8 mouse cellular contexts compared by ENCODE assay signal in genomic region chr10:128822135-128822534, GRCm38 (mm10). TPM values are rescaled to one million over a fixed set of nuclear protein-coding genes. Genes with fewer than 3 reads are reported as not detected.
DNase-seq lines count a peak whose midpoint lies in the region; ATAC-seq and TF ChIP-seq lines count a peak whose summit lies in the region.

No protein-coding gene starts in this region.

- H3K9me3 ChIP-seq in kidney, postnatal 0 days (replicated peaks; ENCODE audit: low read length), result no peaks in the 10 kb centered on the region
- H3K9me3 ChIP-seq in hindbrain, postnatal 0 days (ENCODE audit: low read length), result no peaks in the 10 kb centered on the region
- H3K9me3 ChIP-seq in midbrain, embryonic 16.5 days (replicated peaks; ENCODE audit: control insufficient read depth, low read length, poor library complexity, severe bottlenecking), result no peaks in the 10 kb centered on the region

- H3K36me3 ChIP-seq in kidney, postnatal 0 days (ENCODE audit: insufficient read depth, low read length), result peaks cover 13% of the 10 kb centered on the region
- H3K36me3 ChIP-seq in hindbrain, postnatal 0 days (ENCODE audit: insufficient read depth, low read length), result peaks cover 24% of the 10 kb centered on the region
- H3K36me3 ChIP-seq in midbrain, embryonic 16.5 days (ENCODE audit: control insufficient read depth, insufficient read depth, low read length), result peaks cover 10% of the 10 kb centered on the region

- 3% methylated on average over 13 of the region's 13 CpGs for WGBS in kidney, postnatal 0 days
- 5% methylated on average over 13 of the region's 13 CpGs for WGBS in hindbrain, postnatal 0 days
- 3% methylated on average over 13 of the region's 13 CpGs for WGBS in midbrain, embryonic 16.5 days

- TF ChIP-seq CTCF in kidney, postnatal 0 days (IDR thresholded peaks at IDR 0.05; ENCODE audit: low read depth), result no peak
- no peak for TF ChIP-seq CTCF in hindbrain, postnatal 0 days (IDR thresholded peaks at IDR 0.05; ENCODE audit: low read depth)

- H3K4me3 ChIP-seq in kidney, postnatal 0 days (replicated peaks; ENCODE audit: low read depth, low read length), result peak overlapping the region; percentile 94
- peak overlapping the region; percentile 81 for H3K4me3 ChIP-seq in brown adipose tissue, adult 24 weeks (ENCODE audit: insufficient read depth, low read depth, low read length)
- H3K4me3 ChIP-seq in hindbrain, postnatal 0 days (ENCODE audit: low read length), result peak overlapping the region; percentile 76
- peak overlapping the region; percentile 65 for H3K4me3 ChIP-seq in midbrain, embryonic 16.5 days (ENCODE audit: low read depth, low read length)

- ATAC-seq in kidney, postnatal 0 days (replicated peaks; ENCODE audit: low FRiP score, low read depth), result no peak
- no peak; the same call in 1 of the 2 replicates for ATAC-seq in hindbrain, postnatal 0 days
- no peak; the same call in 1 of the 2 replicates for ATAC-seq in midbrain, embryonic 16.5 days

- H3K27me3 ChIP-seq in kidney, postnatal 0 days (ENCODE audit: insufficient read depth, low read length), result no peaks in the 10 kb centered on the region
- no peaks in the 10 kb centered on the region for H3K27me3 ChIP-seq in hindbrain, postnatal 0 days (ENCODE audit: insufficient read depth, low read length)
- H3K27me3 ChIP-seq in midbrain, embryonic 16.5 days (ENCODE audit: control insufficient read depth, insufficient read depth, low read depth, low read length), result no peaks in the 10 kb centered on the region

- H3K4me2 ChIP-seq in kidney, postnatal 0 days (ENCODE audit: low read length), result peak overlapping the region; percentile 87
- peak overlapping the region; percentile 71 for H3K4me2 ChIP-seq in hindbrain, postnatal 0 days (ENCODE audit: low read depth, low read length)
- peak overlapping the region; percentile 87 for H3K4me2 ChIP-seq in midbrain, embryonic 16.5 days (ENCODE audit: low read length)

- DNase-seq in kidney, postnatal 0 days (ENCODE audit: low spot score), result no peak
- DNase-seq in kidney, postnatal 25 days, result no peak
- DNase-seq in hindbrain, postnatal 0 days (ENCODE audit: low spot score), result no peak
- no peak for DNase-seq in layer of hippocampus, adult 9-11 months
- no peak for DNase-seq in frontal cortex, postnatal 10 days (ENCODE audit: low spot score in 2 of 2)
- no peak for DNase-seq in adrenal gland, postnatal 36 days

- H3K4me1 ChIP-seq in kidney, postnatal 0 days (replicated peaks; ENCODE audit: insufficient read depth, low read length), result peaks cover 4% of the 10 kb centered on the region; the same call in 1 of the 2 replicates
- peaks cover 3% of the 10 kb centered on the region; the same call in 1 of the 2 replicates for H3K4me1 ChIP-seq in brown adipose tissue, adult 24 weeks (ENCODE audit: control insufficient read depth, insufficient read depth, insufficient read length, low read length)
- peaks cover 8% of the 10 kb centered on the region for H3K4me1 ChIP-seq in hindbrain, postnatal 0 days (ENCODE audit: insufficient read depth, low read length)
- H3K4me1 ChIP-seq in midbrain, embryonic 16.5 days (ENCODE audit: control insufficient read depth, insufficient read depth, low read length), result peaks cover 19% of the 10 kb centered on the region

- peak overlapping the region; percentile 60; the same call in 1 of the 2 replicates for H3K27ac ChIP-seq in kidney, postnatal 0 days
- H3K27ac ChIP-seq in brown adipose tissue, adult 24 weeks (replicated peaks; ENCODE audit: low read depth, low read length), result peak overlapping the region; percentile 49
- H3K27ac ChIP-seq in hindbrain, postnatal 0 days, result peak overlapping the region; percentile 65; the same call in 1 of the 2 replicates
- H3K27ac ChIP-seq in midbrain, embryonic 16.5 days (ENCODE audit: low read length), result peak overlapping the region; percentile 12; the same call in 1 of the 2 replicates

- H3K9ac ChIP-seq in kidney, postnatal 0 days (ENCODE audit: low read depth, low read length), result peak overlapping the region; percentile 82
- peak overlapping the region; percentile 69 for H3K9ac ChIP-seq in hindbrain, postnatal 0 days (replicated peaks; ENCODE audit: low read length)
- H3K9ac ChIP-seq in midbrain, embryonic 16.5 days (ENCODE audit: low read depth, low read length), result peak overlapping the region; percentile 69

RNA-seq across cellular contexts. Expression of gene Ormdl2, which starts 0.7 kb away (rescaled TPM):
- polyA plus RNA-seq in kidney, postnatal 0 days (2015; fragmentation: Nextera tagmentation; extraction: Ambion mirVana), result 87.2 and 87.5 TPM in 2 replicates
- polyA plus RNA-seq in brown adipose tissue, adult 24 weeks (2012; ENCODE audit: insufficient read depth, insufficient read length, missing spikeins), result 36.4 and 37.7 TPM in 2 replicates
- 12.0 and 23.1 TPM in 2 replicates for total RNA-seq in hindbrain, postnatal 0 days (2014; rRNA removed)
- polyA plus RNA-seq in hindbrain, postnatal 0 days (2015; fragmentation: Nextera tagmentation; extraction: Ambion mirVana), result 23.8 and 24.8 TPM in 2 replicates
- 17.7 and 18.6 TPM in 2 replicates for polyA plus RNA-seq in midbrain, embryonic 16.5 days (2015; fragmentation: Nextera tagmentation; extraction: Ambion mirVana)
- 10 to 100 TPM; 41.8 to 43.8 TPM for total RNA-seq in adrenal gland, postnatal 36 days (2021)

RNA-seq across cellular contexts. Expression of gene Sarnp, which starts 5.0 kb away (rescaled TPM):
- 164 and 175 TPM in 2 replicates for polyA plus RNA-seq in kidney, postnatal 0 days (2015; fragmentation: Nextera tagmentation; extraction: Ambion mirVana)
- 66.7 and 88.6 TPM in 2 replicates for polyA plus RNA-seq in brown adipose tissue, adult 24 weeks (2012; ENCODE audit: insufficient read depth, insufficient read length, missing spikeins)
- total RNA-seq in hindbrain, postnatal 0 days (2014; rRNA removed), result 19.4 and 24.3 TPM in 2 replicates
- polyA plus RNA-seq in hindbrain, postnatal 0 days (2015; fragmentation: Nextera tagmentation; extraction: Ambion mirVana), result 126 and 143 TPM in 2 replicates
- polyA plus RNA-seq in midbrain, embryonic 16.5 days (2015; fragmentation: Nextera tagmentation; extraction: Ambion mirVana), result 143 and 152 TPM in 2 replicates
- total RNA-seq in adrenal gland, postnatal 36 days (2021), result 10 to 100 TPM; 50.4 to 60.8 TPM

RNA-seq across cellular contexts. Expression of gene Tmem198b, which starts 18.0 kb away (rescaled TPM):
- 11.7 and 13.2 TPM in 2 replicates for polyA plus RNA-seq in kidney, postnatal 0 days (2015; fragmentation: Nextera tagmentation; extraction: Ambion mirVana)
- 3.5 and 5.2 TPM in 2 replicates for polyA plus RNA-seq in brown adipose tissue, adult 24 weeks (2012; ENCODE audit: insufficient read depth, insufficient read length, missing spikeins)
- total RNA-seq in hindbrain, postnatal 0 days (2014; rRNA removed), result 26.5 and 27.3 TPM in 2 replicates
- 18.8 and 18.9 TPM in 2 replicates for polyA plus RNA-seq in hindbrain, postnatal 0 days (2015; fragmentation: Nextera tagmentation; extraction: Ambion mirVana)
- polyA plus RNA-seq in midbrain, embryonic 16.5 days (2015; fragmentation: Nextera tagmentation; extraction: Ambion mirVana), result 14.8 and 16.1 TPM in 2 replicates
- total RNA-seq in adrenal gland, postnatal 36 days (2021), result 1 to 10 TPM; 7.6 to 8.9 TPM

RNA-seq across cellular contexts. Expression of gene Dnajc14, which starts 18.3 kb away (rescaled TPM):
- 46.2 and 48.5 TPM in 2 replicates for polyA plus RNA-seq in kidney, postnatal 0 days (2015; fragmentation: Nextera tagmentation; extraction: Ambion mirVana)
- 29.6 and 38.8 TPM in 2 replicates for polyA plus RNA-seq in brown adipose tissue, adult 24 weeks (2012; ENCODE audit: insufficient read depth, insufficient read length, missing spikeins)
- total RNA-seq in hindbrain, postnatal 0 days (2014; rRNA removed), result 28.6 and 30.9 TPM in 2 replicates
- polyA plus RNA-seq in hindbrain, postnatal 0 days (2015; fragmentation: Nextera tagmentation; extraction: Ambion mirVana), result 32.7 and 37.0 TPM in 2 replicates
- polyA plus RNA-seq in midbrain, embryonic 16.5 days (2015; fragmentation: Nextera tagmentation; extraction: Ambion mirVana), result 54.2 and 59.5 TPM in 2 replicates
- total RNA-seq in adrenal gland, postnatal 36 days (2021), result 10 to 100 TPM; 60.1 to 77.1 TPM

RNA-seq across cellular contexts. Expression of gene Mmp19, which starts 31.4 kb away (rescaled TPM):
- polyA plus RNA-seq in kidney, postnatal 0 days (2015; fragmentation: Nextera tagmentation; extraction: Ambion mirVana), result 0.55 and 0.64 TPM in 2 replicates
- polyA plus RNA-seq in brown adipose tissue, adult 24 weeks (2012; ENCODE audit: insufficient read depth, insufficient read length, missing spikeins), result 34.9 and 38.0 TPM in 2 replicates
- total RNA-seq in hindbrain, postnatal 0 days (2014; rRNA removed), result 0.52 and 2.8 TPM in 2 replicates
- 0.59 and 0.61 TPM in 2 replicates for polyA plus RNA-seq in hindbrain, postnatal 0 days (2015; fragmentation: Nextera tagmentation; extraction: Ambion mirVana)
- 0.51 and 0.88 TPM in 2 replicates for polyA plus RNA-seq in midbrain, embryonic 16.5 days (2015; fragmentation: Nextera tagmentation; extraction: Ambion mirVana)
- total RNA-seq in adrenal gland, postnatal 36 days (2021), result 10 to 100 TPM; 39.7 to 57.0 TPM

Comparison
In these comparisons a context has a peak if more than half of its experiments do, and no peak if none do; other contexts are left out.
1. H3K27ac ChIP-seq: peak in every context shown above with its lines; median percentile 65 in hindbrain, postnatal 0 days; 60 in kidney, postnatal 0 days; 49 in brown adipose tissue, adult 24 weeks; 12 in midbrain, embryonic 16.5 days.